Mouse (Mus musculus): Measurements from ENCODE around the gene Galns.
"Not testable (repeated sequence)": the region's sequence is repeated elsewhere in the genome, so short reads cannot be mapped to it uniquely, and the experiment has no call there.

Galns gene

DNA sequence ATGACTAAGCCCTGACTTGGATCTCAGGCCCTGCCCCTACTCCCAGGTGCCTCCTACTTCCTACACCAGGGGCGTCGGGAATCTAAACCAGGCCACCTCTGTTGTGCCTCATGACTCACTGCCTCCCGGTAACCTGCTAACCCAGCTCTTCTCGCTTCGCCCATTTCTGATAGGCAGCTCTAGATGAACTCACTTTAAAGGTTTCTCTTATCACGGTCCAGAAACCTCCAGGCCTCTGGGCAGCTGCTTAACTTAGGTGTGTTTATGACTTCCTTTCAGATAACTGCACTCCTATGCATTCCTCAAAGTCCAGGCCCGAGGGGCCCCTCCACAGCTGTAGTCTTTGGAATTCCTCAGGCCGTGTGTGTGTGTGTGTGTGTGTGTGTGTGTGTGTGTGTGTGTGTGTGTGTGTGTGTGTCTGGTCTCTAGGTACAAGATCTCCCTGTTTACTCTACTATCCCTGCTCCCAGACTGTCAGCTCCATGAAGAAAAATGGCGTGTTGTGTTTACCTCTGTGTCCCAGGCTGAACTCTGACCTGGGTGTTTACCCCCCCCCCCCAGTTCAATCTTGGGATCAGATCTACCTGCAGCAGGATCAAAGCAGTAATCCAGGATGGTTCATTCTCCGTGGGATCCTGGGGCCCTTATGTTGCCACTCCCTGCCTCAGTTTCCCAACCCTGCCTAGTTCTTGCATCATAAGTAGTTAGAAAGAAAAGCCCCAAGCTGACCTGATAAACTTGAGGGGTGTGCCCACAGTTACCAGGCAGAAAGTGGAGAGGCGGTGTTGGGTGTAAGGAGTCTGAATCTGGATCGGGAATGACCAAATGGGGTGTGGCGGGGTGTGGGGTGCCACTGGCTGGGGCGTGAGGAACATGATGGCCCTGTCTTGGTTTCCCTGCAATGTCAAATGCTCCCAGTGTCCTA, 24.9 kb upstream of the Galns start:
- no peak for DNase-seq (ENCODE audit: extremely low read depth, insufficient read length, low spot score)

DNA sequence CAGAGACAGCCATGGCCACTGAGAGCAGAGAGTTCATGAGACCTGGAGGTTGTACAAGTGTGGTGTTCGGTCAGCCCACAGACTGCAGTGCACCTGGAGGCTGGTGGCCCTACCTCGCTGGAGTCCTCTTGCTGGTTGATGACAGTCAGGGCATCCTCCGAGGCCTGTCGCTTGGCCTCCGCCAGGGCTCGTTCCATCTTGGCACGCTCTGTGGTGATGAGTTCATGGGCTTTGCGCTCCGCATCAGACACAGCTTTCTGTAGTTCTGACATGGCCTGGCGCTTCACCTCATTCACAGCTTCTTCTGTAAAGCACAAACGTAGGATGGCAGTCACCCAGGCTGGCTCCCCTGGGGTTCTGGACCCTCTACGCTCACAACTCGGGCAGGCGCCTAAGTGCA, 21.9 kb upstream of the Galns start:
- no peak for DNase-seq (ENCODE audit: extremely low read depth, insufficient read length, low spot score)

DNA sequence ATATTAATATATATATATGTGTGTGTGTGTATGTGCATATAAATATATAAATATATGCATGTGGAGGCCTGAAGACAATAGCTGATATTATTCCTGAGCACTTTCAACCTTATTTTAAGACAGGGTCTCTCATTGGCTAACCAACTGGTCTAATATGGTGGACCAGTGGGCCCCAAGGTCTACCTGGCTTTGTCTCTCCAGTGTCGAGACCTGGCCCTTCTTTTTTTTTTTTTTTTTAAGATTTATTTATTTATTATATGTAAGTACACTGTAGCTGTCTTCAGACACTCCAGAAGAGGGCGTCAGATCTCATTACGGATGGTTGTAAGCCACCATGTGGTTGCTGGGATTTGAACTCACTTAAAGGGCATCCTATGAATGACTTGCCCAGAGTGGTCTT, 20.9 kb upstream of the Galns start:
- DNase-seq (ENCODE audit: extremely low read depth, insufficient read length, low spot score), result not testable (repeated sequence)

DNA sequence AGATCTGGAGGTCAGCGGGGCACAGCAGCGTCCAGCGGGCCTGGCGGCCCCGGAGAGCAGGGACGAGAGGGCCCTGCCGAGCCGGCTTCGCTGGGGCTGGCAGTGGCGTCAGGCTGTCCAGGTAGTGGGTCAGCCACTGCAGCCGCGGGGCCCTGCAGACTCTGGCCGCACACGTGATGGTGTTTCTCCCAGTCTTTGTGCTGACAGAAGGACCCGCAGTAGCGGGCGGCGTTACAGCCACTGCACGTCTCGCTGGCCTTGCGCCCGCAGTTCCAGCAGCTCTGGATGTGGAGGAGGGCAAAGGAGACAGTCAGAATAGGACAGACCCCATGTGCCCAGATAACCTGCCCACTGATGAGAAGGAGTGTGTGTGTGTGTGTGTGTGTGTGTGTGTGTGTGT, 19.4 kb upstream of the Galns start:
- no peak for DNase-seq (ENCODE audit: extremely low read depth, insufficient read length, low spot score)

DNA sequence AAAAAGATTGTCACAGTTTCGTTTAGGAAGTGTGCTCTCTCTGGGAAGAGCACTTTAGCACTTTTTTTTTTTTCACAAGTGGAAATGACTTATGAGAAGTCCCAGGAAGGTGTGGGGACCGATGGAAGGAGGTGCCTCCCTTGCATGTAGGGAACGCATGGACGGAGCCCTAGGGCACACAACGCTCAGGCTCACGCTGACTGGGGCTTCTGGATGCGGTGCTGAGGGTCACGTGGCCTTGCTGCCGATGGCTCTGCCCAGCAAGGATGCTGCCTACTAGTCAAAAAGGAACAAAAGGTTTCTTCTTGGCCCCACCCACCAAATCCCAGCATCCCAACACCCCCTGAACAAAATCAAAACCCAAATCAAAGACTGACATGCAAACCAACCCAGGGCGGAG, 18.1 kb upstream of the Galns start:
- DNase-seq (ENCODE audit: extremely low read depth, insufficient read length, low spot score), result no peak

DNA sequence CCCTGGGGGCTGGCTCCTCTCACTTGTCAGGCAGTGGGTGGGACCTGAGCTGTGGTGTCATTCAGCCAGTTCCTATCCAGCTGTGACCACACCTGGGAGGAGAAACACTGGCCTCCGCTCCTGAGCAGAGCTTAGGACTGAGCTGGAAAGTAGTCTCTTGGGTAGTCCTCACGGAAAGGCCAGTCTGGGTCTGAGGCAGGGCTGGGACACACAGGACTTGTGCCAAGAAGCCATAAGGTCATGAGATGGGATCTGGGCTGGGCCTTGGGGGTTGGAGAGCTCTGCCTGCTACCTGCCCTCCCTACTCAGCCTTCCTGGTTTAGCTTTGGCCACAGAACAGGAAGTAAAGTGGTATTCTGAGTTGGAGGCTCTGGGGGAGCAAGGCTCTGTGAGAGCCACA, 15.6 kb upstream of the Galns start:
- no peak for DNase-seq (ENCODE audit: extremely low read depth, insufficient read length, low spot score)

DNA sequence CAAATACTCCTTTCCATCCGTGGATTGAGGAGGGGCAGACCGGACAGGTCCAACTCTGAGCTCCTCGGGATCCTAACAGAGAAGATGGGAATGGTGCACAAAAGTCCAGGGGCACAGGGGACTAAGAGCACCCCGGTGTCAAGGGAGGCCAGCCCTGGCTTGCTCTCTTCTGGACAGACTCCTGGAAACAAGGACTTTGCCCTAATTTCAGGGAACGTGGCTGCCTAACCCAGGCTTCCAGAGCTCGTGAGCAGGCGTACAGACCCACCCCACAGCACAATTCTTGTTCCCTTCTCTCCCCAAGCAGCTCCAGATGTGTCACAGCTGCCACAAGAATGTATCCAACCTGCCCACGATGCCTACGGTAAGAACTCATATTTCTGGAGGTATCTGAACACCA, 14.5 kb upstream of the Galns start:
- DNase-seq (ENCODE audit: extremely low read depth, insufficient read length, low spot score), result no peak

DNA sequence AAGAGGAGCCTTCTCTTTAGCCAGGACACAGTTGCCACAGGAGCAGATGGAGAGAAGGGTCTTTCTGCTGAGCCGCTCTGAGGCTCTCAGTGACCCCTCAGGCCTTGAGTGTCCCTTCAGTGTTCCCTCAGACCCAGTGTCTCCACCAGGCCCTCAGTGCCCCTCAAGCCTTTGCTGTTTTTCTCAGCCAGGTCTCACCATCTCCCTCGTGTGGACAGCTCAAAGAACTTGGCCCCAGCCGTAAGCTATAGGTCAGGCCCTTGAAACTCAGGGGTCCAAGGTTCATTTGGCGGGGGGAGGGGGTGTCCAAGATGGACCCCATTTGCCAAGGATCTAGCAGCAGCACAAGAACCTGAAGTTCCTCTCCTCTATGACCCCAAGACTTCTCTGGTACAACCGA, 13.4 kb upstream of the Galns start:
- DNase-seq (ENCODE audit: extremely low read depth, insufficient read length, low spot score), result no peak

DNA sequence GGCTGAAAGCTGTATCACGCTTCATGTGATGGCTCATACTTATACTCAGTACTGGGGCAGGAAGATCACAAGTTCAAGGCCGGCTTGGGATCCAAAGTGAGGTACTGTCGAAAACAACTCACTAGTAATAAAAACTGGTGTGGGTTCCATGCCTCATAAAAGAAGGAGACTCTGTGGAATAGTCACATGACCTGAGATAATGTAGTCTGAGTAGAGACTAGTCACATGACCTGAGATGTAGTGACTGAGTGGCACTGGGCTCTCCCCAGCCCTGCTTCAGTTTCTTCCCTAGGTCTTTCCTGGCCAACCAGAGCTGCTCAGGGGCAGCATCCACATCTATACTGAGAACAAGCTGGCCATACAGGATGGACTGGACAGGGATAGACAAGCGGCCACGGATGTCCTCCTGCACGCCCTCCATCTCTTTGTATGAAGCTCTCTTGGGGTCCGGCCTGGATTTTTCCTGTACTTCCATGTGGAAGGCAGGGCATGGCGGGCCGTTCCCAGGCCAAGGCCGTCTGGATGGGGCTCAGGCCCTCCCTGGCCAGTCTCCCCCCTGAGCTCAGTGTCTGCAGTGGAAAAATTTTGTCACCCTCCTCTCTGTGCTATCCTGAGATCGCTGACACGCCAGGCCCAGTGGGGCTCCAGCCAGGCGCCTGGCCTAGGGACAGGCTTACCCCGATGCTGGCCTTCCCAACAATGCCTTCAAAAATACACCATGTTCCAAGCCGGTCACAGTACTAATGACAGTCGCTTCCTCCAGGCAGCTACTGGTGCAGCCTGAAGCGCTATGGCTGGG, 12.8 kb upstream of the Galns start:
- DNase-seq (ENCODE audit: extremely low read depth, insufficient read length, low spot score), result no peak

DNA sequence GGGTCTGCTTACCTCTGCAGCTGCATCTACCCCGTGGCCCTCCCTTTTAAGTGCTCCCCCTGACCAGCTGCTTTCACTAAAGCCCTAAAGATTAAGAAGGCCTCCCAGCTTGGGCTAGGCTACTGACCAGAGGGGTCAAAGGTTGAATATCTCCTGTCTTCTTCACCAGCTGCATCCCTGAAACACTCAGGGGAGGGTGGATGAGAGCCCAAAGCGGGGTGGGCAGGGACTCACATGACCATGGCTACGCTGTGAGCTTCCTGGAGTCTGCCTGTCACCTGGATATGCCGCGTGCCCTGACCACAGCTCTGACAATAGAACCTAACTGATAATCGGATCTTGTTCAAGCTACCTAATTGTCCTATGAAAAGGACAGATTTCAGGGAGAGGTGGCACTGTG, 11.5 kb upstream of the Galns start, which contains the start of gene Pabpn1l:
Gene Pabpn1l (minus strand): TSS at position 13 of the 400 bp plus-strand sequence.
- no peak for DNase-seq (ENCODE audit: extremely low read depth, insufficient read length, low spot score)

DNA sequence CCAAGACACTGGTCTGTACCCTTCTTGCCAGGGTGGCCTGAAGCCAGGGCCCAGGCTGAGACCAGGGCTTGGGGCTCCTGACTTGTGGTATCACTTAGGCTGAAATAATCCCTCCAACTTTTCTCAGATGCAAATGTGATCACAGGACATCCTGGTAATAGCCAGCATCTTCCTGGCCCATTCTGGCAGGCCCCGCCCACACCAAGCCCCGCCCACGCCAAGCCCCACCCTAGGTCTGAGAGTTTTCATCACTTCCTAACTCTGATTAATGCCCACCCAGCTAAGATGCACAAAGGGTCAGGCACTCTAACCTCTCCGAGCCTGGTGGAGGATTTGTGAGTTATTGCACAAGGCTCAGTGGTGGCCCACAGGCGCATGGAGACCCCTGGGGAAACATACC, 9.2 kb upstream of the Galns start:
- no peak for DNase-seq (ENCODE audit: extremely low read depth, insufficient read length, low spot score)

DNA sequence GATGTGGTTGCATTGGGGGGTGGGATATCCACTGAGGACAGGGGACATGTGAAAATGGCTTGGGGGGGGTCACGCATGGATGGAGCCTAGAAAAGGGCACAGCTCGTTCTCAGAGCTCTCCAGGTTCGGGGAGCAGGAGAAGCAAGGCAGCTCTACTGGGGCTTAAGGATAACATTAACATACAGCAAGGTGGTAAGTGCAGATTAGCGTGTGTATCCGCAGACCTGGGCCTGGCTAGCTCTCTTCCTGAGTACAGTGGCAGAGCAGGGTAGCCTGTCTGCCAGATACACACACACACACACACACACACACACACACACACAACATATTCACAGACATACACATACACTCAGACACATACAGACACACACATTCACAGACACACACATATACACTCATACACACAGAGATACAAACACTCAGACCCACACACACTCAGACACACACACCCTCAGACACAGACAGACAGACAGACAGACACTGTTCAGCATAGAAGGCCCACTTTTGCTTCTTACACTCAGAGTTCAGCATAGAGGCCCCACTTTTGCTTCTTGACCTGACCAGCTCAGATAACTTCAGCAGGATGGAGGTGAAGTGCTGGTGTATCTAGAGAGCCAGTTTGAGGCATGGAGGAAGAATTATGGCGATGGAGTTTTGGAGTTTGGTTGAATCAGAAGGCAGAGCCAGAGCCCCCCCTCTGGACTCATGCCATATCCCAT, 7.6 kb upstream of the Galns start:
- no peak for DNase-seq (ENCODE audit: extremely low read depth, insufficient read length, low spot score)

DNA sequence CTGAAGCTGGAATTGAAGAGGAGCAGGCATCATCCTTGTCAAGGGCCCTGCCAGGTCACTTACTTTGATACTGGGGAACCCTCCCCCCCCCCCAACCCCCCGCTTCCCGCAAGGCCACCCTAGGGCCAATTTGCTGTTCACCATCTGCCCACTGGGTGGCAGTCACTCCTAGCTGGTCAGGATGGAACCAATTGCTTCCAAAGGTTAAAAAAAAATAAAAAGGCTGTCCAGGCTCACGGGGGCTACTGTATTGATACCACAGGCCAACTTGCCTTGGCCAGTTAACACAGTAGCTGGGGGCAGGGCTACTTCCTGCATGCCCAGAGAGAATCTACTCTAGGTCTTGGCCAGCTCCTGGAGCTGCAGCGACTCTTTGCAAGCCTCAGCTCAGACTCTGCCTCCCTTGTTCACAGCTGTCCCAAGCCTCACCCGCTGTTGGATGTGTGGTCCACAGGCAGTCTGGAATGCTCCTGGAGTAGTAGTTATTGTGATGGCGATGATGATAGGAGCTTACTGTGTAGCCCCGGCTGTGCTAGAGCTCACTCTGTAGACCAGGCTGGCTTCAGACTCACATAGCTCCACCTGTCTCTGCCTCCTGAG, 6.8 kb upstream of the Galns start:
- DNase-seq (ENCODE audit: extremely low read depth, insufficient read length, low spot score), result no peak

DNA sequence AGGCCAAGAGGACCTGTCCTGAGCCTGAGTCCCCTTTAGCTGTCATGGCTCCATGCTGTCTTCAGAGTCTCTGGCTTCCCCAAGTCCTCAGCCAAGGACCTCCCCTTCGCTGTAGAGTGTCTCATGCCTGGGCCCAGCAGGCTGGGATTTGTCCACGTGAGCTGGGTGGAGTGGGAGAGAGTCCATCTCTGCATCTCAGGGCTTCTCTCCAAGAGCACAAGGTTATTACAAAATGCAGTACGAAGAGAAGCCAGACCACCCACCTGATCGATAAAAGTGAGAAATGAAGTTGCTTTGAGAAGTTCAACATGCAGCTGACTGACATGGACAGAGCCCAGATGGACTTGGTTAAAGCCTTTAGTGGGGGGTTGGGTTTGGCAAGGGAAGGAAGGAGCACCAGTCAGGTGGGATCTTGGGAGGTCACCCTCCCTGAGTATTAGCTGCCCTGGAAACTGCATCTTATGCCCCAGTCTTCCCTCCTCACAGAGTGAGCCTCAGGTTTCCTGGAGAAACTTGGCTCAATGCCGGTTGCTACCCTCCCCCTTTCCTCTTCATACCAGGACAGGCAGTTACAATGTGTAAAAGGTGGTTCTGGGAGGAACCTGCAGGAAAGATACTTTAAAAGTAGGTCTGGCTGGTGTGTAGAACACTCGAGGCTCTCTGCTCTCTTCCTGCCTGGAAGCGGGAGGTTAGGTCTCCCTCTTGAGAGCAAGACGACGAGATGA, 5.1 kb upstream of the Galns start:
- DNase-seq (ENCODE audit: extremely low read depth, insufficient read length, low spot score), result no peak

DNA sequence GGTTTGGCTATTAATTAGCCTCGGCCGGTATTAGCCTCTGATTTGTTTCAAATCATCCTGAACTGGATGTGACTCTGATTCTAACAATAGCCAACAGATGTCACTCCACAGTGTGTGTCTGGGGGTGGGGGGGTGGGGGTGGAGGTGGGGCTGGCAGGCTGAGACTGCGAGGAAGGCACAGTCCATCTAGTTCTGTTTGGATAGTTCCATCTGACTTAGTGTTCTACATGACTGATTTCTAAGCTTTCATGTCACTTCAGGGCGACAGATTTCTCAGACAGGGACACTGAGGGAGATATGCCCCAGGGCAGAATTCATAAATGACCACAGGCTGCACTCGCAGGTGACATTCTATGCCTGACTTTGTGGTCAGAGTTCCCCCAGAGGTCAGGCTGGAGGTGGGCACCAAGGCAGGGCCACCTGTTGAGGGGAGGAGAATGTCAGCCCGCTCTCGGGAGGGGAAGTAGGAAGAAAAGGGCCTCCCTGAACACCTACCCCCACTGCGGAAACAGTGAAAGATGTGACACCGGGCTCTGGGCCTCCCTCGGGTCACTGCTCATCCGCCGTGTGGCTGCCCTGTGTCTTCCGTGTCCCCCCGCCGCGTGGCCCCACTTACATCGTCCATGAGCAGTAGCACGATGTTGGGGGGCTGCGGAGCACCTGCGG, 518 bp downstream of the Galns start:
- DNase-seq (ENCODE audit: extremely low read depth, insufficient read length, low spot score), result no peak

DNA sequence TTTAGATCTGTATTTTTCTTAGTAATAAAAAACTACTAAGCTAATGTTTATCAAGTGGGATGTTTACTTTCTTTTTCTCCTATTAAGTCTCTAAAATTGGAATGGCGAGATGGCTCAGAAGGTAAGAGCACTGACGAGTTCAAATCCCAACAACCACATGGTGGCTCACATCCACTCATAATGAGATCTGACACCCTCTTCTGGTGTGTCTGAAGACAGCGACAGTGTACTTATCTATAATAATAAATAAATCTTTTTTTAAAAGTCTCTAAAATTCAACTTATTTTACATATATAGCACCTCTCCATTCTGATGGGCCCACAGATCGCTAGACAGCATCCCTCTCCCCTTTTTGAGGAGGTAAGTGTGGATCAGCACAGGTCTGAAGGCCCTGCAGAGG, 1.1 kb downstream of the Galns start:
- no peak for DNase-seq (ENCODE audit: extremely low read depth, insufficient read length, low spot score)

DNA sequence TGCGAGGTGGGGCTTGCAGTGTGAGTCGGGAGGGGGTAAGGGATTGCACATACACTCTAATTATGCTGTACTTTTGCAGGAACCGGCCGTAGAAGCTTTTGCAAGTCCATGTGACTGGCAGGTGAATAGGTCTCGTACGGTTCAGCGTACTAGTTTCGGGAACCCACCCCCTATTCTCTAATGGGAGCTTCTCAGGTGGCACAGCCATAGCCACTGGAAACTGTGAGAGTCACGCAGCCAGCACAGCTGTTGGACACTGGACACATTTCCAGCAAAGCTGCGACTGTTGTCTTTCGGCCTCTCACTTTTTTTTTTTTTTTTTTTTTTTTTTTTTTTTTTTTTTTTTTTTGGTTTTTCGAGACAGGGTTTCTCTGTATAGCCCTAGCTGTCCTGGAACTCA, 4.5 kb downstream of the Galns start:
- DNase-seq (ENCODE audit: extremely low read depth, insufficient read length, low spot score), result no peak

DNA sequence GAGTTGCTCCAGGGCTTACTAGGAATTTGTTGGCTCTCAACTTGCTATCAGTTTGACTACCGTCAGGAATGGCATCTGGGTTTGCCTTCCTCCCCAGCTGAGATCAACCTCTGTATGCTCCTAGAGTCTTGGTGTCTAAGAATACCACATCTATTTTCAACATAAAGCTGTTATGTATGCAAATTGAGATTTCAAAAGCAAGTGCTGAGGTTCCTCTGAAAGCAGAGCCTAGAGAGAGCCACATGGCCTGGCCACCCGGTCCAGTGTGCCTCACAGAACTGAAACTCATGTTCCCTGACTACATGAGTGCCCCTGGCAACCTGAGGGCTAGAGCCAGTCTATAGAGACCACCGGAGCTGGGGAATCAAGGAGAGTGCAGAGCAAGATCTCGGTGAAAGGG, 5.9 kb downstream of the Galns start:
- DNase-seq (ENCODE audit: extremely low read depth, insufficient read length, low spot score), result no peak

DNA sequence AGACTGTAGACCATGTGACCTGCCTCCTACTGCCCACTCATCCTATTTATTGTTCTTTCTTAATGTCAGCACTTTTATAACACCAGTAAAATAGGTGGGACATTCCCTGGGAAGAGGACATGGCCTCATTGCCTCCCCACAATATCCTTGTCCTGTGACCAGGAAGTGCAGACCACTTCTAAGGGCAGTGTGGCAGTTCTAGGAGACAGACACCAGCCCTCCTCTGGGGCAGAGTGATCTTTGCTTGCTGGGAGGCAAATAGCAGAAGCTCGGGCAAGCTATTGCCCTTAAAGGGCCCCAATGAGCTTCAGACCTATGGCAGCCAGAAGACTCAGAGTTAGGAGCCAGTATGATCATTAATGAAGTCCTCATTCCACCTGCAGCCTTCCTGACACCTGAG, 6.6 kb downstream of the Galns start:
- DNase-seq (ENCODE audit: extremely low read depth, insufficient read length, low spot score), result no peak

DNA sequence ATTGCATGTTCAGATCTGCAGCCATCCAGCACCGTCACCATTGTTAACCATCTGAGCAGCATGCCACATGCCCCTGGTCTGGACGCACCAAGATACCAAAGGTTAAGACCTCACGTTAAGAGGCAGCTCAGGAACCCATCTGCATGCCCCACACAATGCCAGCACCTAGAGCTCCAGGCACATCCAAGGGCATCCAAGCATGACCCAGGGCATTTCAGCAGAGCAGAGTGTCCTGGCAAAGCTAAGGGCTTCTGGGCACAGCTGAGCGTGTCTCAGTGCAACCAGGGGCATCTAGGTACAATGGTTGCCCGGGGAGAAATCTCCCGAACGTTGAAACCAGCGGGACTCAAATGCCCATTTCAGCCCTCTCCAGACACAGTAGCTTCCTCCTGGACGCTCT, 10.6 kb downstream of the Galns start:
- no peak for DNase-seq (ENCODE audit: extremely low read depth, insufficient read length, low spot score)
